Mouse (Mus musculus): ENCODE data around the gene B430306N03Rik.
A peak's percentile ranks its signal among the peaks of the same experiment; 100 is the strongest.
"Not testable (repeated sequence)": the region's sequence is repeated elsewhere in the genome, so short reads cannot be mapped to it uniquely, and the experiment has no call there.

B430306N03Rik gene

DNA sequence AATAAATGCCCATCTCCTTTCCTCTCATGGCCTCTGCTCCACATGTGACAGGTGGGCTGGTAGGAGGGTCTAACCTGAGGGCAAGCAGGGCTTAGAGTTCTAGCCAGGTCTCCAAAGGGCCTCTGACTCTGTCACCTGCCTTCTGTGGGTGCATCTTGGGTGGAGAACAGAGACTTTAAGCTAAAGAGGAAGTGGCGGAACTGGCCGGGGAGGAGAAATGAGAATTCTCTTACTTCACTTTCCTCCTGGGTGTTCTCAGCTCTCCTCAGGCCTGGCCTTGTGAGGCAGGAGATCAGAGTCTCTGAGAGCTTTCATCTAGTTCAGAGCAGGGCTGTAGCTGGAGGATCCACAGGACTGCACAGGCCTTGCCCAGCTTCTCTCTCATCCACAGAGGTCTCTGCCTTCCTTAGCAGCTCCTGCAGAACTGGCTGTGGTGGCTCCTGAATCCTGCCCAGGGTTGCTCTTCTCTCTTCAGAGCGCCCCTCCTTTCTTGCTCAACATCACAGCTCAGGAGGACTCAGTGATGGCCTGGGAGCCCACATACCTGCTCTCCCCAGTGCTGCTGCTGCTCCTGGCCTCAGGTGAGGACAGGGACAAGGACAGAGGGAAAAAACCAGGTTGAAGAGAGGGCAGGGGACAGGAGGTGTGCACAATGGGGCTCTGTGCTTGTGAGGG, at the start of gene B430306N03Rik:
TSS of gene B430306N03Rik (plus strand) at position 237 of the 675 bp plus-strand sequence.
- not testable (repeated sequence) for DNase-seq (ENCODE audit: inconsistent ontology term)

DNA sequence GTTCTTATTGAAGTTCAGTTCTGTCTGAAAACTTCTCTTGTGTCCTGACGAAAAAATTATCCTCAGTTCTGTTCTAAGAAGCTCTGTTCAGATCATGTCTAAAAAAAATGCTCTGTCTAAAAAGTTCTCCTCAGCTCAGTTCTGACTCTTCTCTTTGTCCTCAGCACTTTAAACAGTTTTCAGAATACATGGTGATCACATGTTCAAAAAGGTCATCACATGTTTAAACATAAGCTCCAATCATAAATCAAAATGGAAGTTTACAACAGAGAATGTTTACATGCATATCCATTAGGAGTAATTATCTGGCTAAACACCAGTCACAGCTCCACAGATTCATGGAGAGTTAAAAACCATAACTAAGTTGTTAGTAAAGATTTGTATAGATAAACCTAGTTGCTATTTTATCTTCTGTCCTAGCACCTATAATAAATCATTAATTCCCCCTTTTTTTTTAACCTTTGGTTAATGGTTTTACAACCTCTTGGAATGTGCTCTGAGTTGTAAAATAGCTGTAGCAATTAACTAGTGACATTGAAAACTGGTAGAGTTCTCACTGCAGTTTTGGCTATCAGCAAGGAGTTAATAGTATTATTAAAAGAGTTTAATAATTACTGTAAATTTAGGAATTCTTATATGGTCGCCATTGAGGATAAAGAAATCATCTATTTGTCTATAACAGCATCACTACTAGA, 49.2 kb upstream of the B430306N03Rik start:
- no peak for DNase-seq (ENCODE audit: inconsistent ontology term)

- no peak for DNase-seq (ENCODE audit: inconsistent ontology term)
Observed at GRCm38 (mm10) chr17:48267591-48267990, 48.4 kb upstream of the B430306N03Rik start.

DNA sequence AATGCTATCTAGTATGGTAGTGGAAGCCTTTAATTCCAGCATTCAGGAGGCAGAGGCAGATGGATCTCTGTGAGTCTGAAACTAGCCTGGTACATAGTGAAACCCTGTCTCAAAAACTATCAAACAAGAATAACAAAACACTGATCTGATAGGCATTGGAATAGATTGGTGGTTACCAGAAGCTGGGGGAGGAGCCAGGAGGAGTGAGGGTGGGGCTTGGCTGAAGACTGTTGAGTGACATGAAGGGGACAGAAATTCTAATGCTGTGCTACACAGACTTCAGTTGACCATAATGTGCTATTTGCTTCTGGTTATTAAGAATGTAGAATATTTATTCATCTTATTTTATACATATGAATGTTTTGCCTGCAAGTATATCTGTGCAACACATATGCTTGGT, 47.7 kb upstream of the B430306N03Rik start:
- DNase-seq (ENCODE audit: inconsistent ontology term) = no peak

DNA sequence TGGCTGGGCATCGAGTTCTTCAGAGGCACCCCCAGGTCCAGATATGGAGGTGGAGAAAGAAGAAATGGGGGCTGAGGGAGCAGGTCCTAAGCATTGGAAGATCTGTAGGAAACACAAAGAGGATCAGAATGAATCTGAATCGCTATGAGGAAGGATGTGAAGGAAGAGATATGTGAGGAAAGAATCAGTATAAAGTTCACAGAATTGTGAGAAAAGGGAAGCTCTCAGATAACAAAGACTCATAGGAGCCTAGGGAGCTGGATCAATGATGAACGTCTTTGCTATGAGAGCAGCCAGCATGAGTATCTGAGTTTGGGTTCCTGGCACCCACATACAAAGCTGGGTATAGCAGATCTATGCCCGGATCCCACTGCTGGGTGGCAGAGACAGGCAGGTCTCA, 46.1 kb upstream of the B430306N03Rik start:
- DNase-seq (ENCODE audit: inconsistent ontology term) = no peak

GRCm38 (mm10) chr17:48272158-48272557, 43.8 kb upstream of the B430306N03Rik start:
- no peak for DNase-seq (ENCODE audit: inconsistent ontology term)

- no peak for DNase-seq (ENCODE audit: inconsistent ontology term)
Observed at GRCm38 (mm10) chr17:48272598-48272997, 43.3 kb upstream of the B430306N03Rik start.

- no peak for DNase-seq (ENCODE audit: inconsistent ontology term)
Observed at GRCm38 (mm10) chr17:48274098-48274497, 41.8 kb upstream of the B430306N03Rik start.

DNA sequence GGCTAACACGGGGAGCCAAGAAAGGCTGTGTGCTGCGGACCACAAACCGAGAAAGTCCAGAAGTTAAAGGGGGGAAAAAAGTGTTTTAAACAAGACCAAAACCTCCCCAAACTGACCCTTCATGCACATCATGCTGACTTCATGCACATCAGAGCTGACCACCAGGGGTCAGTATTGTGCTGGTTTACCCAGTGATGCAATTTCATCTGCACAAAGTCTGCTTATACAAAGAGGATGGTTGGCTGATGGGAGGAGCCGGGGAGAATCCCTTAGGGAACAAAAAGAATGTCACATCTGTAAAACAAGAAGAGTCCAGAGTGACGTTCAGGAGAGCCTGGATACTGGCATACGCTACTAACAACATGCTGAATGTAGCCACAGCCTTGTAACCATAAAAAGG, 41.1 kb upstream of the B430306N03Rik start:
- DNase-seq (ENCODE audit: inconsistent ontology term) = peak; percentile 45

DNA sequence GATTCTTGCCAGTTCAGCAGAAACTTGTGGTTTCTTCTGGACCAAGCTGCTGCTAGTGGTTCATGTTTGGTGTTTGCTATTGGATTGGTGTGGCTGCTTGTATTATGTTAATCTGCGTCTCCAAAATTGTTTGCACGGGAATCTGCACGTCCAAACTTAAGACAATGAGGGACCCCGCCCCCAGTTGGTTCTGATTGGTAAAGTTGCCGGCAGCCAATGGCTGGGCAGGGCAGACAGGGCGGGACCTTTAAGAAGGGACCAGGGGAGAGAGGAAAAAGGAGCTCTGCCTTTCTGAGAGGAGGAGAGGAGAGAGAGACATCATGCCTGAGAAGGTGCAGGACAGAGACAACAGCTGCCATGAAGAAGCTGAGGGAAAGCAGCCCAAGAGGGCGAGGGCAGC, 40.2 kb upstream of the B430306N03Rik start:
- DNase-seq (ENCODE audit: inconsistent ontology term) = no peak

DNA sequence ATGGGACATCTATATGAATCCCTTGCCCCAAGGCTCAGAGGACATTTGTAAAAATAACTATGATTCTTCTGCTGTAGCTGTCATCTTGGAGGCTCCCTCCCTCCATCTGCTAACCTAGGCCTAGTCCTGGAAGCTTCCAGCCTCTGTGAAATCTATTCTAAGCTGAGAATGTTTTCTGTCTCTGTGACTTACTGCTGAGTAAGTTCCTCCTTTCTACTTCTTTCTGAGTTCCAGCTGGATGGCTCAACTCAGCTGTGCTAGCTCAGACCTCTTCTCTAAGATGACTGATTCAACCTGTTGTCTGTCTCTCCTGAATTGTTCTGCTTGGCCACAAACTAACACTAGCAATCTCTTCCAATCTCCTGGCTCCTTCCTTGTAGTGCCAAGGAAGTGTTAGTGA, 37.6 kb upstream of the B430306N03Rik start:
- DNase-seq (ENCODE audit: inconsistent ontology term) = no peak

DNA sequence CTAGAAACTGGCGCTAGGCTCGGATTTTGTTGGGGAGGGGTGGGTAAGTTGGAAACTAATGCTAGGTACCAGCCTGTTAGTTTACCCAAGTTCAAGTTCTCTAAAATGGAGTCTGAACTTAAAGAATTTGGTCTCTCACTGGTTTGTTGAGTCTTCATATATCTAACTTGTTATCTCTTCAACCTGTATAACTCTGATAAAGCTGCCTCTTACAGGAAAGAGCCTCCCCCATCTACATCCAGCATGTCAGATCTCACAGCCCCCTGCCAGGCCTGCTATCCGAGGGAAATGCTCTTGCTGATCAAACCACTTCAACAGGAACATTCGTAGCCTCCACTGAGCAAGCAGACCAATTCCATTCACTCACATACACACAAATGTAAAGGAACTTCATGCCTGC, 36.9 kb upstream of the B430306N03Rik start:
- no peak for DNase-seq (ENCODE audit: inconsistent ontology term)

DNA sequence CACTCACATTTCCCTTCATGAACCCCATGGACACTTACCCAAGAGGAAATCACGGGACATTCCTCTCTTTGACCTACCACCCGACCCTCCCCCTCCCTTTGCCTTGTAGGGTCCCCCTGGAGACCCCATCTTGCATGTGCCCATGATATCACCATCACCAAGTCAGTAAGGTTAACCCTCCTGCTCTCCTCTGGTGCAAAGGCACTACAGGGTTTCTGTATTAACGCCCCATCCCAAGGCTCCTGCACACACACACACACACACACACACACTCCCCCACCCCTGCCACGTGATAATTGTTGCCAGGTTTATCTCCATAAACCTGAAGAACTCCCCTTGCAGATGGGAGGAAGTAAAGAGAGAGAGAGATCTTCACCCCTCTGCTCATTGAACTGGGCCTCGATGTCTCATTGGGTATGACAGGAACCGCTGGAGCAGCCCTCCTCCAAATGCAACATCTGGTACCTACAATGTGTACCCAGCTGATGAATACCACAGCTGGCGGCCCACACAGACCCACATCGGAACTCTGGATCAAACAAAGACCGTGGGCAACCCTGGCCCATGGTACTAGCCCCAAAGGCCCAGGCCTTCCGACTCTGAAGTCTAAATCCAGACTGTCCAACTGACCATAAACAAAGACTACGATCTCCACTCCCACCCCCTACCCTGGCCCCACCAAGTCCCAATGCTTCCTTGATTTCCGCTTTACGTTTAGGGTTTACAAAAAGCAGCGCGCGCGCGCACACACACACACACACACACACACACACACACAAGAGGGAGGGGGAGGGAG, 34.8 kb upstream of the B430306N03Rik start:
- peak; percentile 0 for DNase-seq (ENCODE audit: inconsistent ontology term)

- DNase-seq (ENCODE audit: inconsistent ontology term) = peak; percentile 5
Observed at GRCm38 (mm10) chr17:48281739-48282085, 34.2 kb upstream of the B430306N03Rik start.

- no peak for DNase-seq (ENCODE audit: inconsistent ontology term)
Observed at GRCm38 (mm10) chr17:48286765-48287164, 29.2 kb upstream of the B430306N03Rik start.

DNA sequence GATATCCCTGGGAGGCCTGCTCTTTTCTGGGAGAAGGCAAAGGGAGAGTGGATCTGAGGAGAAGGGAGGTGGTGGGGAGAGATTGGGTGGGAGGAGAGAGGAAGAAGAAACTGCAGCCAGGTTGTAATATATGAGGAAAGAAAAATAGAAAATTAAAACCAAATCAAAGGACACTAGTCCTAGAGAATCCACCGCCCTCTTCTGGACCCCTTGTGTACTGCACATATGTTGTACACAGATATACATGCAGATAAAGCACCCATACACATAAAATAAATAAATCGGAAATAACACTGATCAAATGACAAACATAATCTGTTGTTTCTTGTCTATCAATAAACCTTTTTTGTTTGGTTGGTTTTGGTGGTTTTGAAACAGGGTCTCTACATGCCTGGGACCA, 28.7 kb upstream of the B430306N03Rik start:
- DNase-seq (ENCODE audit: inconsistent ontology term) = no peak

DNA sequence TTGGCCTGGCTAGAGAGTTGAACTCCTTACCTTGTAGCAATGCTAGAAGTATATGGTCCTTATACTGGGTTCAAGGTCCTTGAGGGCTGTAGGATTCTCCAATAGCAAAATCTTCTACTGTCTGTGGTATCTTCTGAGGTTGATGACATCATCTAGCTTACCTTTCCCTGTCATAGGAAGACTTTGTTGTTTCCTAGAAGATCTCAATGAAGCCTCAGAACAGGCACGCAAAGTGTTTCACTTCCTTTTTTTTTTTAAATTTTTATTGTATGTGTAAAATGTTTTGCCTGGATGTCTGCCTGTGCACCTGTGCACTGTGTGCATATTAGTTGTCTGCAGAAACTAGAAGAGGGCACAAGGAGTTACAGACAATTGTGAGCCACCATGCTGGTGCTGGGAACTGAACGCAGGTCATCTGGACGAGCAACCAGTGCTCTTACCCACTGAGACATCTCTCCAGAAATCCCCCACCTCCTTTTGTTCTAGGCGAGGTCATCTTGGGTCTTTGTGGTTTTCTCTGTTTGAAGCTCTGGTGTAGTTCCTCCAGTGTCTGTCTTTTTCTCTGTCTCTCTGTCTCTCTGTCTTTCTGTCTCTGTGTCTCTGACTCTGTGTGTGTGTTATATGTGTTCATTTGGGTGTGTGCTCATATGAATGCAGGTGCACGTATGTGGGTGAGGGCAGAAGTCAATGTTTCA, 22.3 kb upstream of the B430306N03Rik start:
- DNase-seq (ENCODE audit: inconsistent ontology term) = no peak

GRCm38 (mm10) chr17:48299203-48299602, 16.7 kb upstream of the B430306N03Rik start, which contains the start of gene Treml2:
Treml2 (plus strand) TSS chr17:48299498.
- no peak for DNase-seq (ENCODE audit: inconsistent ontology term)

- DNase-seq (ENCODE audit: inconsistent ontology term) = no peak
Observed at GRCm38 (mm10) chr17:48299756-48300155, 16.2 kb upstream of the B430306N03Rik start.

GRCm38 (mm10) chr17:48300199-48300598, 15.7 kb upstream of the B430306N03Rik start:
- DNase-seq (ENCODE audit: inconsistent ontology term) = no peak

GRCm38 (mm10) chr17:48300861-48301260, 15.1 kb upstream of the B430306N03Rik start:
- no peak for DNase-seq (ENCODE audit: inconsistent ontology term)

GRCm38 (mm10) chr17:48301792-48302191, 14.1 kb upstream of the B430306N03Rik start:
- no peak for DNase-seq (ENCODE audit: inconsistent ontology term)

All from Muller cell, postnatal 12 days (primary cell).